Mouse (Mus musculus): ENCODE data around the gene Dio3. TPM values are rescaled to one million over a fixed set of nuclear protein-coding genes. Genes with fewer than 3 reads are reported as not detected.

Gene Dio3
- polyA plus RNA-seq (2012; rRNA removed): 0.43 and 0.50 TPM in 2 replicates

DNA sequence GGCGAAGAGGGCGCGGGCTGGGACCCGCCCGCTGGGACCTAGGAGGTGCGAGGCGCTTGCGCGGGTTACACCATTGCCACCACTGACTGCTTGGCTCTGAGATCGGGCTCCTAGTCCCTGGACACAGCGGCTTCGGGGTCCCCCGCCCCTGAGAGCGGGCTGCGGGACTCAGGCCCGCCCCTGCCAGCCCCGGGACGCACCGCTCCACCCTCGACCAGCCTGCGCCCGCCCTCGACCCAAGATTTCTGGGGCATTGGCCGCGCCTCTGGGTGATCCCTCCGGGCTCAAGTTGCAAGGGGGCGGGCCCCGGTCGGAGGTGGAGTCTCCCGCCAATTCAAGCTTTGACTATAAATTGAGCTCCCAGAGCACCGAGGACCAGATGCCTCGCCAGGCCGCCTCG is at the start of gene Dio3:
Gene Dio3, plus strand, starts transcription at position 216 of the 400 bp plus-strand sequence.
- Histone ChIP-seq H3K27me3 (replicated peaks; ENCODE audit: control insufficient read depth, insufficient read depth, low read length) (peaks cover 2% of the 10 kb centered on the region; the same call in 1 of the 2 replicates), H3K36me3 (ENCODE audit: control insufficient read depth, insufficient read depth, low read length) (no peaks in the 10 kb centered on the region), H3K27ac (ENCODE audit: insufficient read depth, low read depth, low read length) (no peak within 1 kb of the TSS), H3K4me3 (ENCODE audit: insufficient read depth, low read depth, low read length) (peak within 1 kb of the TSS; percentile 16), H3K4me1 (ENCODE audit: control insufficient read depth, insufficient read depth, low read length) (no peaks in the 10 kb centered on the region)
- TF ChIP-seq POLR2A (IDR thresholded peaks at IDR 0.05; ENCODE audit: low read depth, low read length): no peak
- no peak for TF ChIP-seq CTCF (conservative IDR thresholded peaks at IDR 0.05; ENCODE audit: insufficient read depth, insufficient read length, low read depth, low read length)
- DNase-seq: peak; percentile 74
- 2% methylated on average over 34 of the region's 34 CpGs for WGBS

DNA sequence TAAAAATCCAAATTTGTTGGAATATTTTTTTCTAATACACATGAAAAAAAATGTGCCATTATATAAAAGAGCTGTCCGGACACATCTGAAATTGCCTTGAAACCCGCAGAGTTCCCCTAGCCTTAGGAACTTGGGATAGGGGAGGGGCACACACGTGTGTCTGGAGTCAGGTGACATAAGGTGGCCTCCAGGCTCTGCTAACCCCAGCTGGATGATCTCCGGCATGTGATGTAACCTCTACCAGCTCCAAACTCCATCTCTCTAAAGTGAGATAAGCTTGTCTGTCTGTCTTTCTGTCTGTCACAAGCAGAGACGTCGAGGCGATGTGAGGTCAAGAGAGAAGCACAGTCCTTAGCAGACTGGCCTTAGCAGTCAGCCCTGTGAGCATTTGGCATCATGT is 48.6 kb upstream of the Dio3 start:
- Histone ChIP-seq H3K27me3 (replicated peaks; ENCODE audit: control insufficient read depth, insufficient read depth, low read length) (no peaks in the 10 kb centered on the region), H3K4me3 (ENCODE audit: insufficient read depth, low read depth, low read length) (no peak overlapping the region), H3K27ac (ENCODE audit: insufficient read depth, low read depth, low read length) (peak overlapping the region; percentile 65; the same call in 1 of the 2 replicates), H3K36me3 (ENCODE audit: control insufficient read depth, insufficient read depth, low read length) (no peaks in the 10 kb centered on the region), H3K4me1 (ENCODE audit: control insufficient read depth, insufficient read depth, low read length) (peaks cover 15% of the 10 kb centered on the region)
- 51% methylated on average over 7 of the region's 7 CpGs for WGBS
- no peak for TF ChIP-seq CTCF (conservative IDR thresholded peaks at IDR 0.05; ENCODE audit: insufficient read depth, insufficient read length, low read depth, low read length)
- no peak for TF ChIP-seq POLR2A (IDR thresholded peaks at IDR 0.05; ENCODE audit: low read depth, low read length)
- DNase-seq: no peak

DNA sequence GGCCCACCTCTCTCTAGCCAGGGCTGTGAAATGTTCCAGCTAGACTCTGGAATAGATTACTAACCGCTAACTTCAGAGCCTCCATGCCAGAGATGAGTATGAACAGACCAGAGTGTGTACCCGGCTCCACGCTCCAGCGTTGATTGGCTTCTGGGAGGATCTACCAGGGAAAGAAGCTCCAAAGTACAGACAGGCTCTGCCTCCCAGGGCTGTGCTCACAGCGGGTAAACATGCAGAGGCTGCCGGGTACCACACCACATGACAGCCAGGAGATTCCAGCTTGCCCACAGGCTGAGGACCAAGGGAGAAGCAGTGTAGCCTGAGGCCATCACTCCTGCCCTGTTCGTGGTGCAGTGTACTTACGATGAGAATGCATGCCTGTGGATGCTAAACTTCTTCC is 48.1 kb upstream of the Dio3 start:
- H3K4me3 ChIP-seq (ENCODE audit: insufficient read depth, low read depth, low read length): no peak overlapping the region
- H3K27ac ChIP-seq (ENCODE audit: insufficient read depth, low read depth, low read length): peak overlapping the region; percentile 65; the same call in 1 of the 2 replicates
- DNase-seq: peak; percentile 93
- no peak for TF ChIP-seq CTCF (conservative IDR thresholded peaks at IDR 0.05; ENCODE audit: insufficient read depth, insufficient read length, low read depth, low read length)
- TF ChIP-seq POLR2A (IDR thresholded peaks at IDR 0.05; ENCODE audit: low read depth, low read length): no peak
- H3K27me3 ChIP-seq (replicated peaks; ENCODE audit: control insufficient read depth, insufficient read depth, low read length): no peaks in the 10 kb centered on the region
- H3K36me3 ChIP-seq (ENCODE audit: control insufficient read depth, insufficient read depth, low read length): no peaks in the 10 kb centered on the region
- 59% methylated on average over 8 of the region's 8 CpGs for WGBS
- H3K4me1 ChIP-seq (ENCODE audit: control insufficient read depth, insufficient read depth, low read length): peaks cover 15% of the 10 kb centered on the region

DNA sequence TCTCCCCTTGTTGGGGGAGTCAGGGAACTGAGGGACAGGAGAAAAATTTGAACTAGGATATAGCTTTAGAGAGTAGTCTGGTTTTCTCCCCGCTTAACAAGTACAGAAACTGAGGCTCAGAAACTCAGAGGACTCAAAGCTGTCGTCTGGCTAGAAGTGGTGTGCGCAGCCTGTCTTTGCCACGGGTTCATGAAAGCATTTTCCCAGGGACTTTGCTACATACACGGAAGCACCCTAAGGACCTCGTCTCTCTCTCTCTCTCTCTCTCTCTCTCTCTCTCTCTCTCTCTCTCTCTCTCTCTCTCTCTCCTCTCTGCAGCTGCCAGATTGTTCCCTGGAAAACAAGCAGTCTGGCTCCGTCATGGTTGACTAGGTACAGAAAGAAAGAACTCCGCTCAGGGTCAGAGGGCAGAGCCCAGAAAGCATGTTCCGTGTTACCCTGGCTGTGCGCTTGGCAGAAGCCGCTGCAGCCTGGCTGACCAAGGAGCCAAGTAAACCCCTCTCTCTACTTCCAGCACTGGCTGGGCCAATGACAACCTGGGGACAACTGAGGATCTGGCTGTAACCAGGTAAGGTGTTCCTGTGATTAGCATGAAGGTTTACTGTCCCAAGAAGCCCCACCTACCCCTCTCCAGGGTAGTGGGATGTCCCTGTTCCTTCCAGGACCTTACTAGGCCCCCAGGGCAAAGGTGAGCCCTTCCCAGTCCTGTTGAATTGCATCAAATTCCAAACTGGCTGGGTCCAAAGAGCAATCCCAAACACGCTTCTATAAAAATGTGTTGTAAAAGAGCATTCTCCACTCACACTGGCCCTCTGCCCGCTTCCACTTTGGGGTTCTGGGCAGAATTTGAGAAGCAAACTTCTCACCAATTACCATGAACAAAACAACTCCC is 46.9 kb upstream of the Dio3 start:
- TF ChIP-seq POLR2A (IDR thresholded peaks at IDR 0.05; ENCODE audit: low read depth, low read length): no peak
- no peak for TF ChIP-seq CTCF (conservative IDR thresholded peaks at IDR 0.05; ENCODE audit: insufficient read depth, insufficient read length, low read depth, low read length)
- no peak overlapping the region for H3K4me3 ChIP-seq (ENCODE audit: insufficient read depth, low read depth, low read length)
- peak; percentile 95 for DNase-seq
- H3K4me1 ChIP-seq (ENCODE audit: control insufficient read depth, insufficient read depth, low read length): peaks cover 25% of the 10 kb centered on the region
- no peaks in the 10 kb centered on the region for H3K27me3 ChIP-seq (replicated peaks; ENCODE audit: control insufficient read depth, insufficient read depth, low read length)
- WGBS: 35% methylated on average over 13 of the region's 13 CpGs
- H3K27ac ChIP-seq (ENCODE audit: insufficient read depth, low read depth, low read length): peak overlapping the region; percentile 84
- H3K36me3 ChIP-seq (ENCODE audit: control insufficient read depth, insufficient read depth, low read length): no peaks in the 10 kb centered on the region

DNA sequence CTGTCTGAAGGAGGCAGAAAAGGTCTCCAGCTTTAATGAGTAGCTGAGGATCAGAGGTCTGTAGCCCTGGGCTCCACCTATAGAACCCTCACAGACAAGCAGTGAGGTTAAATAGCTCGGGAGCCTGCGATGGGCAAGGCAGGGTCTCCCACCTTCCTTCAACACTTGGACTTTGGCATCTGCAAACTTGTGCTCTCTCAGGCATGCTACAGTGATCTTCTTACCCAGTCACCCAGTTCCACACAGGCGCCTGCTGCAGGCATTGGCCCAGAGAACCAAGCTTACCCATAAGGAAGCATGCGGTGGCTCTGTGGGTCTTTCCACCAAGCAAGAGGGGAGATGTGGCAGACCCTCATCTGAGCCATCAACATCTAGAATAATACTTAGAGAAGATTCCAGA is 43.0 kb upstream of the Dio3 start:
- Histone ChIP-seq H3K4me3 (ENCODE audit: insufficient read depth, low read depth, low read length) (no peak overlapping the region), H3K27me3 (replicated peaks; ENCODE audit: control insufficient read depth, insufficient read depth, low read length) (no peaks in the 10 kb centered on the region), H3K36me3 (ENCODE audit: control insufficient read depth, insufficient read depth, low read length) (no peaks in the 10 kb centered on the region), H3K4me1 (ENCODE audit: control insufficient read depth, insufficient read depth, low read length) (peaks cover 21% of the 10 kb centered on the region), H3K27ac (ENCODE audit: insufficient read depth, low read depth, low read length) (no peak overlapping the region)
- WGBS: 60% methylated on average over 4 of the region's 4 CpGs
- peak; percentile 75 for DNase-seq
- TF ChIP-seq POLR2A (IDR thresholded peaks at IDR 0.05; ENCODE audit: low read depth, low read length) (no peak), CTCF (conservative IDR thresholded peaks at IDR 0.05; ENCODE audit: insufficient read depth, insufficient read length, low read depth, low read length) (no peak)

DNA sequence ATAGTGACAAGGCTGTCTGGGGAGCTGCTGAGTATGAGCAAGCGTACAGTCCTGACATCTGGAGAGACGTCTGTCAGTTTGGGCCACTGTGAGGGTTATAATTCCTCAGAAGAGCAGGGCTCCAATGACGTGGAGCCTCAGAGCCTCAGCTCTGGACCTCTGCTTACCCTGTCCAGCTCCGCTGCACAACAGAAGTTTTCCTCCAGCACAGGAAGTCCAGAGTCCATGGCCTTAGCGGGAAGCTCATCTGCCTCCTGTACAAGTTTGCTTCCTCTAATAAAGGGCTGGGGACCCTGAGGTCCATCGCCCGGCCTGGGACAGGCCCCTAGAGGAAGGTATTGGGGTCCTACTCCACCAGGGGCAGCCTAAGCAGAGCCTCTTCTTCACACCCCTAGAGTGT is 41.8 kb upstream of the Dio3 start:
- DNase-seq: peak; percentile 61
- WGBS: 47% methylated on average over 7 of the region's 7 CpGs
- Histone ChIP-seq H3K36me3 (ENCODE audit: control insufficient read depth, insufficient read depth, low read length) (no peaks in the 10 kb centered on the region), H3K27me3 (replicated peaks; ENCODE audit: control insufficient read depth, insufficient read depth, low read length) (no peaks in the 10 kb centered on the region), H3K4me1 (ENCODE audit: control insufficient read depth, insufficient read depth, low read length) (peaks cover 21% of the 10 kb centered on the region), H3K27ac (ENCODE audit: insufficient read depth, low read depth, low read length) (no peak overlapping the region), H3K4me3 (ENCODE audit: insufficient read depth, low read depth, low read length) (no peak overlapping the region)
- TF ChIP-seq CTCF (conservative IDR thresholded peaks at IDR 0.05; ENCODE audit: insufficient read depth, insufficient read length, low read depth, low read length) (no peak), POLR2A (IDR thresholded peaks at IDR 0.05; ENCODE audit: low read depth, low read length) (no peak)

DNA sequence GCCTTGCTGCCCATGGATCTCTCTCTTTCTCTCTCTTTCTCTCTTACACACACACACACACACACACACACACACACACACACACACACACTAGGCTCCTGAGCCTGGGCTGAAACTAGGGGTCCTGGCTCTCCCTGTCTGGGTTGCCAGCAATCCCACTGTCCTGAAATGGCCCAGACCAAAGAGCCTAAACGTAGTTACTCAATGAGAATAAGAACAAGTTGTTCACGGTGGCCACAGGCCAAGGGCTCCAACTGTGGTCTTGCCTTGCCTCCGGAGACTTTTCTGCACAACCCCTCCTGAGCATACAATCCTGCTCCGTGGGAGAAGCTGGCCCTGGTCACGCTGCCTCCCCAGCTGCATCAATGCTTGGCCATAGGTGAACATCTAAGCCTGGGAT is 39.5 kb upstream of the Dio3 start:
- Histone ChIP-seq H3K4me1 (ENCODE audit: control insufficient read depth, insufficient read depth, low read length) (peaks cover 10% of the 10 kb centered on the region), H3K4me3 (ENCODE audit: insufficient read depth, low read depth, low read length) (no peak overlapping the region), H3K27ac (ENCODE audit: insufficient read depth, low read depth, low read length) (no peak overlapping the region), H3K36me3 (ENCODE audit: control insufficient read depth, insufficient read depth, low read length) (no peaks in the 10 kb centered on the region), H3K27me3 (replicated peaks; ENCODE audit: control insufficient read depth, insufficient read depth, low read length) (no peaks in the 10 kb centered on the region)
- TF ChIP-seq CTCF (conservative IDR thresholded peaks at IDR 0.05; ENCODE audit: insufficient read depth, insufficient read length, low read depth, low read length) (no peak), POLR2A (IDR thresholded peaks at IDR 0.05; ENCODE audit: low read depth, low read length) (no peak)
- DNase-seq: no peak
- WGBS: 81% methylated on average over 5 of the region's 5 CpGs

All from kidney, adult 2 months (tissue).